Comparison of ENCODE assay signal across 12 mouse cellular contexts in genomic region chr7:140946980-140947379, GRCm38 (mm10). TPM values are rescaled to one million over a fixed set of nuclear protein-coding genes. Genes with fewer than 3 reads are reported as not detected.
DNase-seq lines count a peak whose midpoint lies in the region; ATAC-seq and TF ChIP-seq lines count a peak whose summit lies in the region.
"Had no signal": no experiment of that assay in that cellular context is flagged by ENCODE, and none has a peak within 500 bp of the region (broad histone marks: within the 10 kb centered on the region; RNA-seq: fewer than 3 reads in every experiment).

No protein-coding gene starts in this region.

- no peak overlapping the region for H3K4me3 ChIP-seq in lung, embryonic 14.5 days (ENCODE audit: low read depth, low read length)
- H3K4me3 ChIP-seq in heart, embryonic 10.5 days: no peak overlapping the region
- H3K4me3 ChIP-seq in liver, embryonic 16.5 days (ENCODE audit: low read depth, low read length): no peak overlapping the region
- no peak overlapping the region for H3K4me3 ChIP-seq in stomach, postnatal 0 days (ENCODE audit: low read depth, low read length)
- no peak overlapping the region for H3K4me3 ChIP-seq in forebrain, embryonic 10.5 days

- H3K27me3 ChIP-seq in lung, embryonic 14.5 days (ENCODE audit: insufficient read depth, low read length): no peaks in the 10 kb centered on the region
- H3K27me3 ChIP-seq in heart, embryonic 10.5 days (ENCODE audit: insufficient read depth, poor library complexity, severe bottlenecking): peaks cover 10% of the 10 kb centered on the region; the same call in 1 of the 2 replicates
- H3K27me3 ChIP-seq in liver, embryonic 16.5 days (ENCODE audit: control insufficient read depth, insufficient read depth, low read depth, low read length): no peaks in the 10 kb centered on the region
- H3K27me3 ChIP-seq in stomach, postnatal 0 days (ENCODE audit: control insufficient read depth, insufficient read depth, low read length): no peaks in the 10 kb centered on the region
- no peaks in the 10 kb centered on the region for H3K27me3 ChIP-seq in forebrain, embryonic 10.5 days (ENCODE audit: poor library complexity, severe bottlenecking)

- no peak for DNase-seq in lung, embryonic 14.5 days
- DNase-seq in lung, postnatal 14 days: no peak
- no peak for DNase-seq in heart, embryonic 10.5 days (ENCODE audit: low spot score)
- peak; percentile 52 for DNase-seq in stomach, postnatal 0 days (ENCODE audit: low spot score)
- DNase-seq in layer of hippocampus, adult 18-20 months (ENCODE audit: low spot score in 2 of 2): no peak
- no peak for DNase-seq in adipocyte (ENCODE audit: low spot score)
- no peak for DNase-seq in forebrain, embryonic 10.5 days (ENCODE audit: extremely low spot score, low spot score)
- DNase-seq: cerebellum, adult 2 months; thymus, postnatal 14 days had no signal

- TF ChIP-seq CTCF in lung, embryonic 14.5 days (IDR thresholded peaks at IDR 0.05; ENCODE audit: low read depth): no peak
- TF ChIP-seq CTCF in stomach, postnatal 0 days (IDR thresholded peaks at IDR 0.05; ENCODE audit: low read depth): no peak

- no peak for ATAC-seq in lung, embryonic 14.5 days (ENCODE audit: insufficient read depth)
- peak; percentile 30 for ATAC-seq in liver, embryonic 16.5 days (ENCODE audit: low read depth)
- ATAC-seq in stomach, postnatal 0 days (ENCODE audit: low FRiP score, low TSS enrichment): peak; percentile 70
- ATAC-seq: forebrain, embryonic 16.5 days had no signal

- peak overlapping the region; percentile 27; the same call in 1 of the 2 replicates for H3K27ac ChIP-seq in lung, embryonic 14.5 days (ENCODE audit: low read depth)
- peak overlapping the region; percentile 62 for H3K27ac ChIP-seq in heart, embryonic 10.5 days
- no peak overlapping the region for H3K27ac ChIP-seq in liver, embryonic 16.5 days (ENCODE audit: low read length)
- H3K27ac ChIP-seq in stomach, postnatal 0 days (replicated peaks): peak overlapping the region; percentile 53; the same call in 1 of the 2 replicates
- H3K27ac ChIP-seq in forebrain, embryonic 10.5 days: no peak overlapping the region

- TF ChIP-seq EP300 in stomach, postnatal 0 days (optimal IDR thresholded peaks at IDR 0.05): no peak

- H3K9ac ChIP-seq in lung, embryonic 14.5 days: no peak overlapping the region
- H3K9ac ChIP-seq in liver, embryonic 16.5 days (ENCODE audit: low read depth, low read length): no peak overlapping the region
- no peak overlapping the region for H3K9ac ChIP-seq in stomach, postnatal 0 days (ENCODE audit: low read length)

- peaks cover 8% of the 10 kb centered on the region; the same call in 1 of the 2 replicates for H3K4me1 ChIP-seq in lung, embryonic 14.5 days (ENCODE audit: insufficient read depth)
- H3K4me1 ChIP-seq in heart, embryonic 10.5 days: peaks cover 43% of the 10 kb centered on the region
- H3K4me1 ChIP-seq in liver, embryonic 16.5 days (ENCODE audit: control insufficient read depth, low read depth, low read length): peaks cover 5% of the 10 kb centered on the region
- H3K4me1 ChIP-seq in stomach, postnatal 0 days (replicated peaks; ENCODE audit: control insufficient read depth, insufficient read depth): peaks cover 9% of the 10 kb centered on the region
- H3K4me1 ChIP-seq in forebrain, embryonic 10.5 days: peaks cover 33% of the 10 kb centered on the region

- H3K4me2 ChIP-seq in lung, embryonic 14.5 days: no peak overlapping the region
- H3K4me2 ChIP-seq in liver, embryonic 16.5 days (ENCODE audit: low read depth, low read length): no peak overlapping the region
- no peak overlapping the region for H3K4me2 ChIP-seq in stomach, postnatal 0 days (replicated peaks; ENCODE audit: low read depth)

- no peaks in the 10 kb centered on the region for H3K9me3 ChIP-seq in lung, embryonic 14.5 days (ENCODE audit: low read depth, low read length)
- H3K9me3 ChIP-seq in heart, embryonic 10.5 days: no peaks in the 10 kb centered on the region
- H3K9me3 ChIP-seq in liver, embryonic 16.5 days (replicated peaks; ENCODE audit: control insufficient read depth, low read length): no peaks in the 10 kb centered on the region
- no peaks in the 10 kb centered on the region for H3K9me3 ChIP-seq in stomach, postnatal 0 days (ENCODE audit: control insufficient read depth, low read length)
- no peaks in the 10 kb centered on the region for H3K9me3 ChIP-seq in forebrain, embryonic 10.5 days

- WGBS in lung, embryonic 14.5 days: 44% methylated on average over 7 of the region's 7 CpGs
- 25% methylated on average over 7 of the region's 7 CpGs for WGBS in heart, embryonic 10.5 days
- 21% methylated on average over 7 of the region's 7 CpGs for WGBS in liver, embryonic 16.5 days (ENCODE audit: insufficient replicate concordance)
- WGBS in stomach, postnatal 0 days: 51% methylated on average over 7 of the region's 7 CpGs
- 73% methylated on average over 7 of the region's 7 CpGs for WGBS in forebrain, embryonic 10.5 days

- peaks cover 55% of the 10 kb centered on the region for H3K36me3 ChIP-seq in lung, embryonic 14.5 days (ENCODE audit: insufficient read depth)
- peaks cover 50% of the 10 kb centered on the region for H3K36me3 ChIP-seq in heart, embryonic 10.5 days
- no peaks in the 10 kb centered on the region for H3K36me3 ChIP-seq in liver, embryonic 16.5 days (ENCODE audit: control insufficient read depth, insufficient read depth)
- peaks cover 30% of the 10 kb centered on the region for H3K36me3 ChIP-seq in stomach, postnatal 0 days (ENCODE audit: control insufficient read depth, insufficient read depth, low read length)
- peaks cover 55% of the 10 kb centered on the region for H3K36me3 ChIP-seq in forebrain, embryonic 10.5 days (replicated peaks)

RNA-seq across cellular contexts. Expression of gene Ifitm5, which starts 3.1 kb away (rescaled TPM):
- 1.0 and 1.3 TPM in 2 replicates for polyA plus RNA-seq in lung, embryonic 14.5 days (2014; fragmentation: Nextera tagmentation; extraction: Ambion mirVana)
- 1.8 and 2.3 TPM in 2 replicates for polyA plus RNA-seq in heart, embryonic 10.5 days (2016; fragmentation: Nextera tagmentation; extraction: Ambion mirVana)
- polyA plus RNA-seq in liver, embryonic 16.5 days (2015; fragmentation: Nextera tagmentation; extraction: Ambion mirVana): 0.26 and 0.44 TPM in 2 replicates
- 0.58 and 0.82 TPM in 2 replicates for polyA plus RNA-seq in stomach, postnatal 0 days (2015; fragmentation: Nextera tagmentation; extraction: Ambion mirVana)
- total RNA-seq in layer of hippocampus, adult 18-20 months (2021): not detected
- 2.0 TPM in 2 replicates for polyA plus RNA-seq in forebrain, embryonic 10.5 days (2016; fragmentation: Nextera tagmentation; extraction: Ambion mirVana)
- polyA plus RNA-seq: cerebellum, adult 2 months had no signal

RNA-seq across cellular contexts. Expression of gene Pgghg, which starts 5.8 kb away (rescaled TPM):
- 20.7 and 22.6 TPM in 2 replicates for polyA plus RNA-seq in lung, embryonic 14.5 days (2014; fragmentation: Nextera tagmentation; extraction: Ambion mirVana)
- polyA plus RNA-seq in heart, embryonic 10.5 days (2016; fragmentation: Nextera tagmentation; extraction: Ambion mirVana): 13.7 and 16.1 TPM in 2 replicates
- polyA plus RNA-seq in liver, embryonic 16.5 days (2015; fragmentation: Nextera tagmentation; extraction: Ambion mirVana): 6.0 and 7.9 TPM in 2 replicates
- 10.1 and 12.3 TPM in 2 replicates for polyA plus RNA-seq in stomach, postnatal 0 days (2015; fragmentation: Nextera tagmentation; extraction: Ambion mirVana)
- total RNA-seq in layer of hippocampus, adult 18-20 months (2021): 1 to 10 TPM; 4.0 to 4.6 TPM
- polyA plus RNA-seq in forebrain, embryonic 10.5 days (2016; fragmentation: Nextera tagmentation; extraction: Ambion mirVana): 14.2 and 14.5 TPM in 2 replicates

RNA-seq across cellular contexts. Expression of gene Gm45717, which starts 8.8 kb away (rescaled TPM):
- not detected in 2 replicates for polyA plus RNA-seq in lung, embryonic 14.5 days (2014; fragmentation: Nextera tagmentation; extraction: Ambion mirVana)
- not detected in 2 replicates for polyA plus RNA-seq in heart, embryonic 10.5 days (2016; fragmentation: Nextera tagmentation; extraction: Ambion mirVana)
- not detected in 2 replicates for polyA plus RNA-seq in liver, embryonic 16.5 days (2015; fragmentation: Nextera tagmentation; extraction: Ambion mirVana)
- 0.32 and 0.71 TPM in 2 replicates for polyA plus RNA-seq in stomach, postnatal 0 days (2015; fragmentation: Nextera tagmentation; extraction: Ambion mirVana)
- not detected for total RNA-seq in layer of hippocampus, adult 18-20 months (2021)
- 0.33 TPM in 1 of 2 replicates, not detected in the other for polyA plus RNA-seq in forebrain, embryonic 10.5 days (2016; fragmentation: Nextera tagmentation; extraction: Ambion mirVana)
- polyA plus RNA-seq: cerebellum, adult 2 months; forebrain, embryonic 16.5 days; limb, embryonic 14.5 days had no signal

RNA-seq across cellular contexts. Expression of gene Ifitm2, which starts 8.8 kb away (rescaled TPM):
- polyA plus RNA-seq in lung, embryonic 14.5 days (2014; fragmentation: Nextera tagmentation; extraction: Ambion mirVana): 1,035 and 1,087 TPM in 2 replicates
- 402 and 508 TPM in 2 replicates for polyA plus RNA-seq in heart, embryonic 10.5 days (2016; fragmentation: Nextera tagmentation; extraction: Ambion mirVana)
- polyA plus RNA-seq in liver, embryonic 16.5 days (2015; fragmentation: Nextera tagmentation; extraction: Ambion mirVana): 391 and 458 TPM in 2 replicates
- polyA plus RNA-seq in stomach, postnatal 0 days (2015; fragmentation: Nextera tagmentation; extraction: Ambion mirVana): 932 and 1,048 TPM in 2 replicates
- 10 to 100 TPM; 11.0 to 12.9 TPM for total RNA-seq in layer of hippocampus, adult 18-20 months (2021)
- polyA plus RNA-seq in forebrain, embryonic 10.5 days (2016; fragmentation: Nextera tagmentation; extraction: Ambion mirVana): 365 and 397 TPM in 2 replicates

RNA-seq across cellular contexts. Expression of gene Ifitm1, which starts 20.0 kb away (rescaled TPM):
- polyA plus RNA-seq in lung, embryonic 14.5 days (2014; fragmentation: Nextera tagmentation; extraction: Ambion mirVana): 35.4 and 42.5 TPM in 2 replicates
- polyA plus RNA-seq in heart, embryonic 10.5 days (2016; fragmentation: Nextera tagmentation; extraction: Ambion mirVana): 3.6 and 12.5 TPM in 2 replicates
- 15.2 and 15.4 TPM in 2 replicates for polyA plus RNA-seq in liver, embryonic 16.5 days (2015; fragmentation: Nextera tagmentation; extraction: Ambion mirVana)
- 162 and 173 TPM in 2 replicates for polyA plus RNA-seq in stomach, postnatal 0 days (2015; fragmentation: Nextera tagmentation; extraction: Ambion mirVana)
- 1 to 10 TPM; 1.1 to 1.7 TPM for total RNA-seq in layer of hippocampus, adult 18-20 months (2021)
- polyA plus RNA-seq in forebrain, embryonic 10.5 days (2016; fragmentation: Nextera tagmentation; extraction: Ambion mirVana): 3.7 and 4.1 TPM in 2 replicates

Comparison
In these comparisons a context has a peak if more than half of its experiments do, and no peak if none do; other contexts are left out.
1. H3K27ac ChIP-seq: peak in lung, embryonic 14.5 days (single experiment), heart, embryonic 10.5 days (single experiment) and stomach, postnatal 0 days (single experiment); none in liver, embryonic 16.5 days (single experiment) and forebrain, embryonic 10.5 days (single experiment).